Mouse (Mus musculus): ENCODE measurements around the gene Atn1. TPM values are rescaled to one million over a fixed set of nuclear protein-coding genes. Genes with fewer than 3 reads are reported as not detected.
"Not testable (repeated sequence)": the region's sequence is repeated elsewhere in the genome, so short reads cannot be mapped to it uniquely, and the experiment has no call there.

The Atn1 gene
- total RNA-seq (2021): 10 to 100 TPM; 38.3 to 40.7 TPM
- long read RNA-seq, experiment 1, partial matches to known transcripts: 2 of 7 reads
- long read RNA-seq, experiment 1, other reads (novel, unspliced or antisense): 5 of 7 reads
- long read RNA-seq, experiment 2, partial matches to known transcripts: 5 of 6 reads
- long read RNA-seq, experiment 2, other reads (novel, unspliced or antisense): 1 of 6 reads

- peak; percentile 60 to 64 for DNase-seq
- intact Hi-C loops (cut with DNase I): loop anchor here (5.0 kb wide), 3 partner anchors 44 to 184 kb away; partner anchors contain the start of genes C1rb, Emg1, Lpcat3 and Phb2
Measured at GRCm38 (mm10) chr6:124755831-124756595, at the start of gene Atn1, which contains the start of gene Gm45234. TSS of gene Atn1 (minus strand) at chr6:124756524. TSS of gene Gm45234 (minus strand) at chr6:124756021.

- intact Hi-C loops (cut with DNase I): no loop called here
- peak; percentile 95 to 96 for DNase-seq
Measured at GRCm38 (mm10) chr6:124805341-124806321, 49.3 kb upstream of the Atn1 start.

GRCm38 (mm10) chr6:124804341-124804740 lies 48.0 kb upstream of the Atn1 start:
- intact Hi-C loops (cut with DNase I): no loop called here
- no peak for DNase-seq

DNA sequence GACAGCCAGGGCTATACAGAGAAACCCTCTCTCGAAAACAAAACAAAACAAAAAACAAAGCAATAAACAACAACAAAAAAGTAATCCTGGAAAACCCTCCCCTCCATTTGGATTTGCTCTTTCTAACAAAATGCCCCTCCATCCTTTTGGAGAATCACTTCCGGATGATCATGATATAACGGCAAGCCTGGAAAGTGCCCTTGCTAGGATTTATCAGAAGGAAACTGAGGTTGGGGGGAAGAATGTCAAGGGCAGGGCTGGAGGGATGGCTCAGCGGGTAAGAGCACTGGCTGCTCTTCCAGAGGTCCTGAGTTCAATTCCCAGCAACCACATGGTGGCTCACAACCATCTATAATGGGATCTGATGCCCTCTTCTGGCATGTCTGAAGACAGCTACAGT lies 47.4 kb upstream of the Atn1 start:
- intact Hi-C loops (cut with DNase I); DNase-seq: not testable (repeated sequence)

GRCm38 (mm10) chr6:124803061-124803460 lies 46.7 kb upstream of the Atn1 start:
- intact Hi-C loops (cut with DNase I): no loop called here
- DNase-seq: no peak

- DNase-seq; intact Hi-C loops (cut with DNase I): not testable (repeated sequence)
Measured at GRCm38 (mm10) chr6:124802400-124802799, 46.1 kb upstream of the Atn1 start.

DNA sequence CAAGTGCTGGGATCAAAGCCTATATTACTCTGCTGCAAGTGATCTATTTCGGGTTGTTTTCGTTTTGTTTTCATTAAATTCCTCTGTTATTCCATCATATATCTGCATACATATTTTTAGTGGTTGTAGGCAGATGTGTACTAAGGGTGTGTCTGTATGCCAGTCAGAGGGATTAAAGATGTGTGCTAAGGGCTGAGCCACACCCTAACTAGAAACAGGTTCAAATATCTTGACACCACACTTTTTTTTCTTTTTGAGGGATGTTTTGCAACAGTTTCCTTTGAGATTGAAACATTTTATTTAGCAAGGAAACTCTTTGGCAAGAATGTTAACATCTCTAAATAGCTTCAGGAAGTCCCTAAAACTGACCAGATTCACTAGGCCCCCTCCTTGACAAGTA lies 39.9 kb upstream of the Atn1 start:
- intact Hi-C loops (cut with DNase I): no loop called here
- no peak for DNase-seq

- no peak for DNase-seq
- intact Hi-C loops (cut with DNase I): no loop called here
Measured at GRCm38 (mm10) chr6:124795781-124796180, 39.5 kb upstream of the Atn1 start.

- intact Hi-C loops (cut with DNase I): no loop called here
- no peak for DNase-seq
Measured at GRCm38 (mm10) chr6:124791911-124792310, 35.6 kb upstream of the Atn1 start.

DNA sequence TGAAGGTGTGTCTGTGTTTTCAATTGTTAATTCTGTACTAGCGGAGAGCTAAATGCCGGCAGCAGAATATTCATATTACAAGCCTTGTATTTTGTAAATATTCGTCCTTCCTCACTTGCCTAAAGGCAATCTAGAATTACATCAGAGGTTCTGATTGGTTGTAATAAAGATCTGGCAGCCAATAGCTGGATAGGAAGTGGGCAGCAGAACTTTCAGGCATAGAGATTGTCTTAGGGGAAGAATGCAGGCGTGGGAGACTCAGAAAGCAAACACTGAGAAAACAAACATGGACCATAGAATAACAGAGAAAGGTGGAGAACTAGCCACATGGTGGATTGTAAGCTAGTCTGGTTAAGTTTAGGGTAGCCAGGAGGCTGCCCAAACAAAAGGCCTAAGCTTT lies 33.8 kb upstream of the Atn1 start:
- no peak for DNase-seq
- intact Hi-C loops (cut with DNase I): no loop called here

- no peak for DNase-seq
- intact Hi-C loops (cut with DNase I): no loop called here
Measured at GRCm38 (mm10) chr6:124789519-124789918, 33.2 kb upstream of the Atn1 start.

GRCm38 (mm10) chr6:124787722-124788121 lies 31.4 kb upstream of the Atn1 start:
- DNase-seq: no peak
- intact Hi-C loops (cut with DNase I): no loop called here

DNA sequence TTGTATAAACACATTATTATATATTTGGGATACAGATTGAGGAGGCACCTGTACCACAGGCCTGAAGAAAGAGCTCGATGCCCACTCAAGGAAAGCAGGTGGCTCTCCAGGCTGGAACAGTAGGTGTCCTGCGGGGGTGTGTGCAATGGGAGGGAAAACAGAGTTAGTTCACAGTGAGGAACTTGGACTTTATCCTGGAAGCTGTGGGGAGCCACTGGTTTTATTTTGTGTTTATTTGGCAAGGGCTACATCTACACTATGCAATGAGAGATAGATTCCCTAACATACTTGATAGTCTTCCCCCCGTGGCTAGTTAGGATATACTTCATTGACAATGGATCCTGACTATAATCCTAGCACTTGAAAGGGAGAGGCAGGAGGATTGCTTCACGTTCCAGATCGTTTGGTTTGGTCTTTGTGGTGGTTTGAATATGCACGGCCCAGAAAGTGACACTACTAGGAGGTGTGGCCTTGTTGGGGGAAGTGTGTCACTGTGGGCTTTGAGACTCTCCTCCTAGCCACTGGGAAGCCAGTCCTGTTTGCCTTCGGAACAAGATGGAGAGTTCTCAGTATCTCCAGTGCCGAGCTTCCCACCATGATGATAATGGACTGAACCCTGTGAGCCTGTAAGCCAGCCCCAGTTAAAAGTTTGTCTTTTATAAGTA lies 30.6 kb upstream of the Atn1 start:
- intact Hi-C loops (cut with DNase I): no loop called here
- no peak for DNase-seq

DNA sequence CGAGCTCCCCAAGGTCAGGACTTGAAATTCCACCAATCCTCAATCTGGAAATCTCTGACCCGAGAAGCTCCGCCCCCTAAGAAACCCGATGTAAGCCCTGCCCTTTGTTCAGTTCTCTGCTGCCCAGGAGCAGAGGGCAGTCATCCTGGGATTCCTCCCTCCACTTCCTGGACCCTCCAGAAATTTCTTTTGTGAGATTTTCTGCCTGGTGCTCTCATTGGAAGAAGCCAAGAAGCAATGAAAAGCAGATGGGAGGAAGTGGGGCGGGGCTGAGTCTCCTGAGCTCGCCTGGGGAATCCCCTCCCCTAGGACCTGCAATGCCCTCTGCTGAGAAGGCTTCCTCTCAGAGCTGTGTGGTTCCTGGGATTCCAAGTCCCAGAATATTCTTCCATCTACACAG lies 26.1 kb upstream of the Atn1 start:
- intact Hi-C loops (cut with DNase I): no loop called here
- DNase-seq: no peak

- intact Hi-C loops (cut with DNase I): no loop called here
- DNase-seq: no peak
Measured at GRCm38 (mm10) chr6:124780917-124781316, 24.6 kb upstream of the Atn1 start.

DNA sequence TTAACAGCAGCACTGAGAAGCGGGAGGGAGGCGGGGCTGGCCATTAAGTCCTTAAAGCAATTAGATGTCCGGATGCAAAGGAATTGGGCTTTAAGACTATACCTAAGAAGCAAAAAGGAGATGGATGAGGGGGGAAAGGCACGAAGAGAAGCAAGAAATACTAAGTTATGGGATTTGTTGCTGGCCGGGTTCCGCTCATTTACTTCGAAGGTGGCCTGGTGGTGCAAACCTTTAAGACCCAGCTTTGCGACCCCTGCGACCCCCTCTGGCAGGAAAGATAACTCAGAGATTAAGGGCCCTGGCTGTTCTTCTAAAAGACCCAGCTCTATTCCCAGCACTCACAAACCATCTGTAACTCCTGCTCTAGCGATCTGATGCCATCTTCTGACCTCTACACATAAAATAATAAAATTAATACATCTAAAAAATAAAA lies 23.7 kb upstream of the Atn1 start:
- intact Hi-C loops (cut with DNase I): no loop called here
- DNase-seq: no peak

DNA sequence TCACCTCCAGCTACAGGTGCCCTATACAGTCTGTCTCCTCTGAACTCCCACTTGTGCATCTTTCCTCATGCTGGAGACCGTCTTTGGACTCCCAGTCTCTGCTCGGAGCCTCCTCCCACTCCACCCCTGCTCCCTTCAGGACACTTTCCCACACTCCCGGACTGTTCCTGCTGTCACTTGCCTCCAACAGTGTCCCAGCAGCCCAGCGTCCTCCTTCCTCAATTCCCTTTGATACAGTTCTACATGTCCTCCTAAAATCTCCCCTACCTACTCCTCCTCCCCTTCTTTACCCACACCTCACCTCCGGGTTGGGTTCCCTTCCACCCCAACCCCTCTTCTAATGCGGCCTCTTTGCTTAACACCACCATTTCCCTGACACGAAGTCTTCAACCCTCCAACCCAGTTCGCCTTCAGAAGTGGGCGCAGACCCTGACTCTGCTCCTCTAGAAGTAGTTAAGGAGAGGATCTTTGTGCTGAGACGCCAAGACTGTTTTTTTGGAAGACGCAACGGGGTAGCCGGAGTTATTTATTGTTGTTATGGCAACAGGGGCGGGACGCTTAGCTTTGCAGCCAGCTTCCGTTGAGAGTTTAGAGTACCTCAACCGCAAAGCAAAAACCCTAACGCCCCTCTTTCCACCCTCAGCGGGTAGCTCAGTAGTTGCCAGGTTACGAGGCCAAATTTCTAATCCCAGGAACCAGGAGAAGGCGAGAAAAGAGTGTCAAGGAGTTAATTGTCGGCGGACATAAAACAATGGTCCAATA lies 23.1 kb upstream of the Atn1 start, which contains the start of gene Lrrc23:
Gene Lrrc23, minus strand, starts transcription at position 506 of the 762 bp plus-strand sequence.
- intact Hi-C loops (cut with DNase I): no loop called here
- no peak for DNase-seq

DNA sequence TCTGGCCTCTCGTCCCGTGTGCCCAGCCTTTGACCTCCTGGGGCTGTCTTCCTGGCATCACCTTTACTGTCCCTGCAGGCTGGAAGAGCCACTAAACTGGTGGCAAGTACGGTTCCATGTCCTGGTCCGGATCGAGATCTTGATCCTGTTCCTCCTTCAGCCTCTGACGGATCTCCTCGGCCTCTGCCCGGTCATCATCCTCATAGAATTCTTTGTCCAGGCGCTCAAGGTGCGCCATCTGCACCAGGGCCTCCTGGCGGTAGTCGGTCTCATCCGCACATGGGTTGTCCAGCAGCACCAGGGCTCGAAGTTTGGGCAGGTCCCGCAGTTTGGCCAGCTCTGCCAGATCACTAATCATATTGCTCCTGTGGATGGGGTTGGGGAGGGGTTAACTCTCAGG lies 14.2 kb upstream of the Atn1 start:
- no peak for DNase-seq
- intact Hi-C loops (cut with DNase I): no loop called here

GRCm38 (mm10) chr6:124770013-124770412 lies 13.7 kb upstream of the Atn1 start:
- DNase-seq: no peak
- intact Hi-C loops (cut with DNase I): no loop called here

Measured in gastrocnemius, postnatal 36 days (tissue).